Mouse (Mus musculus) liver, postnatal 0 days (tissue): ENCODE data around the gene Zc3h6.

Source experiments
- CTCF ChIP-seq: sonication (generic); IDR thresholded peaks from 2 replicates; pipeline ENCODE4 v1.5.1; 2016; ENCODE audit warnings: antibody characterized with exemption, low read depth
- EP300 ChIP-seq: IDR thresholded peaks from 2 replicates; pipeline ENCODE4 v1.6.1; 2016; ENCODE audit warnings: antibody characterized with exemption, low read depth, mild to moderate bottlenecking

GRCm38 (mm10) chr2:128984746-128985145 lies 17.5 kb downstream of the Zc3h6 start:
- TF ChIP-seq CTCF (no peak), EP300 (no peak)
